Mouse (Mus musculus) megakaryocyte-erythroid progenitor cell, adult 5 weeks (primary cell): Measurements from ENCODE around the gene Gm8857. TPM values are rescaled to one million over a fixed set of nuclear protein-coding genes. Genes with fewer than 3 reads are reported as not detected.

Source experiments
- polyA plus RNA-seq: library from polyadenylated mRNA; stranded (reverse); fragments of >175 nt; gene quantifications from 2 replicates; pipeline ENCODE4 v1.2.3, GENCODE M21; 2012

The Gm8857 gene
- polyA plus RNA-seq: not detected in 2 replicates

GRCm38 (mm10) chr5:10947505-10947904 is at the start of gene Gm8857, which contains the start of gene Gm8871:
Gm8857 (plus strand) TSS chr5:10947807.
Gm8871 (plus strand) TSS chr5:10947805.

Other genes starting within 250 kb of the Gm8857 start
- not detected in 2 replicates for gene Gm8871, start within 50 bp of the Gm8857 start, polyA plus RNA-seq
- gene Gm8879, start 179.8 kb downstream of the Gm8857 start, polyA plus RNA-seq: not detected in 2 replicates
- not detected in 2 replicates for gene Gm5861, start 235.3 kb downstream of the Gm8857 start, polyA plus RNA-seq